Mouse (Mus musculus) myocyte (in vitro differentiated cells): ENCODE results near the gene Acap1. TPM values are rescaled to one million over a fixed set of nuclear protein-coding genes. Genes with fewer than 3 reads are reported as not detected.

Experiments
- H3K27me3 ChIP-seq: one replicate; pipeline ENCODE4 v1.6.1; 2011; ENCODE audit not compliant: control insufficient read depth, insufficient read depth, insufficient read length
- H3K36me3 ChIP-seq: one replicate; pipeline ENCODE4 v1.6.1; 2011; ENCODE audit not compliant: control insufficient read depth, insufficient read depth
- H3K4me2 ChIP-seq: one replicate; pipeline ENCODE4 v1.6.1; 2011; ENCODE audit warnings: low read depth, control low read depth
- H3K4me3 ChIP-seq: one replicate; pipeline ENCODE4 v1.5.1; 2011; ENCODE audit warnings: mild to moderate bottlenecking, control low read depth, moderate library complexity
- H3K79me2 ChIP-seq: one replicate; pipeline ENCODE4 v1.6.1; 2011; ENCODE audit not compliant: control insufficient read depth, insufficient read depth
- H3ac ChIP-seq: one replicate; pipeline ENCODE4 v1.6.1; 2011; ENCODE audit not compliant: control insufficient read depth, insufficient read length
- CEBPB ChIP-seq: IDR thresholded peaks from 2 replicates; pipeline ENCODE4 v1.6.1; 2011; ENCODE audit warnings: mild to moderate bottlenecking, moderate library complexity; ENCODE audit not compliant: poor library complexity, insufficient read depth, severe bottlenecking
- E2F4 ChIP-seq: IDR thresholded peaks from one replicate; pipeline ENCODE4 v1.6.1; 2011; ENCODE audit warnings: mild to moderate bottlenecking, control low read depth, moderate library complexity; ENCODE audit not compliant: insufficient read depth
- MAX ChIP-seq: IDR thresholded peaks from one replicate; pipeline ENCODE4 v1.6.1; 2011; ENCODE audit warnings: low read depth, mild to moderate bottlenecking, control low read depth
- MYOD1 ChIP-seq, 3 experiments: IDR thresholded peaks; one replicate each; pipeline ENCODE4 v1.6.1; 2011; ENCODE audit warnings: control low read depth in 2 of 3, low read depth in 2 of 3, mild to moderate bottlenecking in 2 of 3, moderate library complexity in 1 of 3; ENCODE audit not compliant: insufficient read length in 2 of 3, control insufficient read depth in 1 of 3
- MYOG ChIP-seq, 3 experiments: IDR thresholded peaks; one replicate each; pipeline ENCODE4 v1.6.1; 2011; ENCODE audit warnings: control low read depth in 2 of 3, low read depth in 2 of 3, mild to moderate bottlenecking in 2 of 3; ENCODE audit not compliant: insufficient read length in 2 of 3, control insufficient read depth in 1 of 3, insufficient read depth in 1 of 3
- POLR2A ChIP-seq: IDR thresholded peaks from one replicate; pipeline ENCODE4 v1.6.1; 2011; ENCODE audit warnings: low read depth, mild to moderate bottlenecking, control low read depth, moderate library complexity; ENCODE audit not compliant: insufficient read length
- POLR2AphosphoS2 ChIP-seq: IDR thresholded peaks from one replicate; pipeline ENCODE4 v1.6.1; 2011; ENCODE audit warnings: low read depth, control low read depth; ENCODE audit not compliant: insufficient read length
- REST ChIP-seq: IDR thresholded peaks from one replicate; pipeline ENCODE4 v1.6.1; 2011; ENCODE audit warnings: mild to moderate bottlenecking, control low read depth, moderate library complexity; ENCODE audit not compliant: insufficient read depth, insufficient read length
- SRF ChIP-seq: IDR thresholded peaks from one replicate; pipeline ENCODE4 v1.6.1; 2011; ENCODE audit warnings: low read depth; ENCODE audit not compliant: control insufficient read depth, insufficient read length
- TCF12 ChIP-seq: IDR thresholded peaks from one replicate; pipeline ENCODE4 v1.6.1; 2011; ENCODE audit warnings: mild to moderate bottlenecking, control low read depth; ENCODE audit not compliant: poor library complexity, insufficient read depth, severe bottlenecking
- TCF3 ChIP-seq: IDR thresholded peaks from one replicate; pipeline ENCODE4 v1.6.1; 2011; ENCODE audit warnings: low read depth, control low read depth; ENCODE audit not compliant: insufficient read length
- USF1 ChIP-seq: IDR thresholded peaks from one replicate; pipeline ENCODE4 v1.6.1; 2011; ENCODE audit warnings: low read depth, mild to moderate bottlenecking, control low read depth, moderate library complexity
- polyA plus RNA-seq: library from polyadenylated mRNA; unstranded; fragments of >200 nt; fragmentation: generic; extraction: Trizol; gene quantifications from one replicate; pipeline ENCODE4 v1.2.1, GENCODE M21; 2012; ENCODE audit warnings: missing spikeins

Gene Acap1
- polyA plus RNA-seq, 1 experiment, result 1.4 TPM

DNA sequence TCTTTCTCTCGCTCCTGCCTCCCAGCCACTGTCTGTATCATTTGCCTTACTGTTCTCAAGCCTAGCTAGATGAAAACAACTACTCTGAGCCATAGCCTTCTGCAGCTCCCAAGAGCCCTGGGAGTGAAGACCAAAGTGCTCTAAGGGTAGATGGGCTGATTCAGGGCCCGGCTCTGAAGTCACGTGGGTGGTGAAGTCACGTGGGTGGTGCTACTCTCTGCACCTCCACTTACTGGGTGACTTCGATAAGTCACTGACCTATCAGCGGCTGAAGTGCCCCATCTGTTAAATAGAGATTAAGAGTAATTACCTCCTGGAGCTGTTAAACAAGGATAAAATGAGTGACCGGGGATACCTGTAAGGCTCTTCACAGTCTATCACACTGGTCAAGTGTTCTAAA is 41.3 kb downstream of the Acap1 start:
- TF ChIP-seq SRF (no peak), POLR2AphosphoS2 (peak; percentile 63), USF1 (peak; percentile 80)
- Histone ChIP-seq H3K4me2 (no peak overlapping the region), H3K4me3 (no peak overlapping the region)

GRCm38 (mm10) chr11:69850754-69851153 is 44.6 kb downstream of the Acap1 start:
- no peak overlapping the region for H3ac ChIP-seq
- peaks cover 9% of the 10 kb centered on the region for H3K79me2 ChIP-seq
- H3K4me3 ChIP-seq, result no peak overlapping the region
- H3K36me3 ChIP-seq, result peaks cover 12% of the 10 kb centered on the region
- no peak overlapping the region for H3K4me2 ChIP-seq
- H3K27me3 ChIP-seq, result peaks cover 3% of the 10 kb centered on the region
- TF ChIP-seq MAX (no peak), MYOG (IDR thresholded peaks at IDR 0.05; ENCODE audit: control insufficient read depth in 1 of 3, insufficient read depth in 1 of 3, insufficient read length in 2 of 3, low read depth in 2 of 3) (no peak), MYOD1 (IDR thresholded peaks at IDR 0.05; ENCODE audit: control insufficient read depth in 1 of 3, insufficient read length in 2 of 3, low read depth in 2 of 3) (no peak), TCF3 (no peak), USF1 (no peak), SRF (no peak), REST (no peak), POLR2A (no peak), E2F4 (no peak), POLR2AphosphoS2 (no peak), TCF12 (no peak), CEBPB (no peak)

More for the DNA sequence above, 41.3 kb downstream of the Acap1 start:
- H3ac ChIP-seq, result no peak overlapping the region
- no peaks in the 10 kb centered on the region for H3K79me2 ChIP-seq
- H3K36me3 ChIP-seq, result peaks cover 3% of the 10 kb centered on the region
- peaks cover 10% of the 10 kb centered on the region for H3K27me3 ChIP-seq

DNA sequence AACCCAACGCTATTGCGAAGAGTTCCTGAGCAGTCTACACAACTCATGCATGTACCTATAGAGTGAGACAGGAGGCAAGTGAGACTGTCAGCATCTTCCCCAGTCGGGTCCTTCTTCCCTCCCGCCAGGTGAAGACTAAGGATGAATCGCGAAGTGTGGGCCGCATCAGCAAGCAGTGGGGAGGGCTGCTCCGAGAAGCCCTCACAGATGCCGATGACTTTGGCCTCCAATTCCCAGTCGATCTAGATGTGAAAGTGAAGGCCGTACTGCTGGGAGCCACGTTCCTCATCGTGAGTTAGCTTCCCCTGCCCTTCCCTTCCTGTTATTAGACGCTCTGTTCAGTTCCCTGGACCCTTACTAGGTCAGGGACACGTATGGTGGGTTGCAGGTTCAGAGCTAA is 45.5 kb downstream of the Acap1 start:
- Histone ChIP-seq H3K79me2 (peaks cover 9% of the 10 kb centered on the region), H3K4me3 (no peak overlapping the region), H3K36me3 (peaks cover 12% of the 10 kb centered on the region), H3K4me2 (no peak overlapping the region), H3ac (no peak overlapping the region), H3K27me3 (no peaks in the 10 kb centered on the region)
- TF ChIP-seq CEBPB (no peak), MYOD1 (IDR thresholded peaks at IDR 0.05; ENCODE audit: control insufficient read depth in 1 of 3, insufficient read length in 2 of 3, low read depth in 2 of 3) (no peak), POLR2AphosphoS2 (no peak), TCF12 (no peak), E2F4 (no peak), TCF3 (no peak), USF1 (no peak), MAX (no peak), SRF (no peak), REST (no peak), POLR2A (no peak), MYOG (IDR thresholded peaks at IDR 0.05; ENCODE audit: control insufficient read depth in 1 of 3, insufficient read depth in 1 of 3, insufficient read length in 2 of 3, low read depth in 2 of 3) (no peak)

- H3K4me3 ChIP-seq, result no peak overlapping the region
- no peak overlapping the region for H3ac ChIP-seq
- H3K27me3 ChIP-seq, result no peaks in the 10 kb centered on the region
- no peak overlapping the region for H3K4me2 ChIP-seq
- no peak for TF ChIP-seq REST
- TF ChIP-seq TCF12, result no peak
- TF ChIP-seq E2F4, result no peak
- no peak for TF ChIP-seq MYOG (IDR thresholded peaks at IDR 0.05; ENCODE audit: control insufficient read depth in 1 of 3, insufficient read depth in 1 of 3, insufficient read length in 2 of 3, low read depth in 2 of 3)
- no peak for TF ChIP-seq CEBPB
- TF ChIP-seq POLR2A, result no peak
- TF ChIP-seq POLR2AphosphoS2, result no peak
- no peak for TF ChIP-seq TCF3
- TF ChIP-seq MAX, result no peak
- TF ChIP-seq MYOD1 (IDR thresholded peaks at IDR 0.05; ENCODE audit: control insufficient read depth in 1 of 3, insufficient read length in 2 of 3, low read depth in 2 of 3), result no peak
- no peak for TF ChIP-seq SRF
- H3K36me3 ChIP-seq, result peaks cover 12% of the 10 kb centered on the region
- peaks cover 9% of the 10 kb centered on the region for H3K79me2 ChIP-seq
Measured at GRCm38 (mm10) chr11:69849128-69849527, 46.2 kb downstream of the Acap1 start.

DNA sequence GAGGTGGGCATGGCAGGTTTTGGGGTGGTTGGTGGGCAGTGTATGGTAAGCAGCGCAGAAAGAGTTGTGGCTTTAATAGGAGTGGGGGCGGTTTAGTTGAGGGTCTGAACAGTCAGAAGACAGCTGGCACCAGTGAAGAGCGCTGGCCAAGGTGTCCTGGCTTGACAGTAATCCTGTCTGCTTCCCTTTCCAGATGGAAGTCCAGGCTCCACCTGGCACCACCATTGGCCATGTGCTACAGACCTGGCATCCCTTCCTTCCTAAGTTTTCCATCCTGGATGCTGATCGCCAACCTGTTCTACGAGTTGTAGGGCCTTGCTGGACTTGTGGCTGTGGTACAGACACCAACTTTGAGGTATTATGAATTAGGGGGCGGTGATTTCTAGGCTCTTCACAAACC is 47.3 kb downstream of the Acap1 start:
- H3K4me2 ChIP-seq, result peak overlapping the region; percentile 98
- no peak for TF ChIP-seq TCF3
- TF ChIP-seq TCF12, result no peak
- no peak for TF ChIP-seq SRF
- TF ChIP-seq MYOD1 (IDR thresholded peaks at IDR 0.05; ENCODE audit: control insufficient read depth in 1 of 3, insufficient read length in 2 of 3, low read depth in 2 of 3), result no peak
- no peak overlapping the region for H3ac ChIP-seq
- peaks cover 9% of the 10 kb centered on the region for H3K79me2 ChIP-seq
- peaks cover 12% of the 10 kb centered on the region for H3K36me3 ChIP-seq
- peak overlapping the region; percentile 97 for H3K4me3 ChIP-seq
- no peaks in the 10 kb centered on the region for H3K27me3 ChIP-seq
